Mouse (Mus musculus) stomach, embryonic 15.5 days (tissue): ENCODE data around the gene Mfap3l. TPM values are rescaled to one million over a fixed set of nuclear protein-coding genes. Genes with fewer than 3 reads are reported as not detected.
A peak's percentile ranks its signal among the peaks of the same experiment; 100 is the strongest.

Experiments used
- ATAC-seq: fragments of 200-750 bp; cut with Nextera tagmentation; 2 replicates; pipeline ENCODE4 v1.8.0; 2017; ENCODE audit warnings: low read depth, moderate number of reproducible peaks, moderate TSS enrichment; ENCODE audit not compliant: insufficient read depth, low FRiP score
- H3K27ac ChIP-seq: fragments of 300-500 bp; sonication (generic); 2 replicates; pipeline ENCODE4 v1.5.1; 2015; ENCODE audit warnings: mild to moderate bottlenecking, inconsistent platforms
- H3K27me3 ChIP-seq: fragments of 300-500 bp; sonication (generic); replicated peaks from 2 replicates; pipeline ENCODE4 v1.6.1; 2015; ENCODE audit warnings: inconsistent platforms
- H3K36me3 ChIP-seq: fragments of 300-500 bp; sonication (generic); 2 replicates; pipeline ENCODE4 v1.6.1; 2015; ENCODE audit warnings: inconsistent platforms
- H3K4me1 ChIP-seq: fragments of 300-500 bp; sonication (generic); 2 replicates; pipeline ENCODE4 v1.6.1; 2015; ENCODE audit warnings: inconsistent platforms
- H3K4me2 ChIP-seq: fragments of 300-500 bp; sonication (generic); 2 replicates; pipeline ENCODE4 v1.6.1; 2015; ENCODE audit warnings: mild to moderate bottlenecking, inconsistent platforms
- H3K4me3 ChIP-seq: fragments of 300-500 bp; sonication (generic); replicated peaks from 2 replicates; pipeline ENCODE4 v1.5.1; 2015; ENCODE audit warnings: inconsistent platforms
- H3K9ac ChIP-seq: fragments of 300-500 bp; sonication (generic); 2 replicates; pipeline ENCODE4 v1.6.1; 2015; ENCODE audit warnings: inconsistent platforms
- H3K9me3 ChIP-seq: fragments of 300-500 bp; sonication (generic); 2 replicates; pipeline ENCODE4 v1.6.1; 2016; ENCODE audit warnings: inconsistent platforms
- WGBS: fragments of 180-500 bp; shearing (Covaris S2); methylation state at CpG from one replicate; pipeline ENCODE4 v1.1.7; 2015; 5-methylcytosine and 5-hydroxymethylcytosine counted together
- polyA plus RNA-seq: library from polyadenylated mRNA; unstranded; fragments of >200 nt; fragmentation: Nextera tagmentation; extraction: Ambion mirVana; gene quantifications from 2 replicates; pipeline ENCODE4 v1.2.1, GENCODE M21; 2015

Mfap3l gene
- polyA plus RNA-seq, 1 experiment from 2014 or later = 0.94 TPM

GRCm38 (mm10) chr8:60631504-60631934 is 1.1 kb upstream of the Mfap3l start:
- Histone ChIP-seq H3K9ac (no peak overlapping the region), H3K27ac (no peak overlapping the region), H3K4me3 (peak overlapping the region; percentile 33), H3K4me2 (peak overlapping the region; percentile 96), H3K36me3 (no peaks in the 10 kb centered on the region), H3K27me3 (peaks cover 16% of the 10 kb centered on the region), H3K4me1 (peaks cover 8% of the 10 kb centered on the region), H3K9me3 (no peaks in the 10 kb centered on the region)
- ATAC-seq = 0 out of 2 replicates have a peak, but pooled peaks have one; percentile 5
- 0% methylated on average over 13 of the region's 13 CpGs for WGBS

- Histone ChIP-seq H3K27ac (no peak overlapping the region), H3K4me3 (peak overlapping the region; percentile 55), H3K9me3 (no peaks in the 10 kb centered on the region), H3K4me1 (peaks cover 8% of the 10 kb centered on the region), H3K4me2 (peak overlapping the region; percentile 96), H3K27me3 (peaks cover 16% of the 10 kb centered on the region), H3K9ac (0 out of 2 replicates have a peak overlapping the region, but pooled peaks have one; percentile 10), H3K36me3 (no peaks in the 10 kb centered on the region)
- under 1% methylated on average over 56 of the region's 56 CpGs for WGBS
- ATAC-seq = no peak; the same call in 1 of the 2 replicates
Measured at GRCm38 (mm10) chr8:60632933-60633655, 467 bp downstream of the Mfap3l start.

- 89% methylated on average over 2 of the region's 2 CpGs for WGBS
- H3K4me2 ChIP-seq = no peak overlapping the region
- no peak overlapping the region for H3K27ac ChIP-seq
Measured at GRCm38 (mm10) chr8:60634921-60635320, 2.3 kb downstream of the Mfap3l start.

DNA sequence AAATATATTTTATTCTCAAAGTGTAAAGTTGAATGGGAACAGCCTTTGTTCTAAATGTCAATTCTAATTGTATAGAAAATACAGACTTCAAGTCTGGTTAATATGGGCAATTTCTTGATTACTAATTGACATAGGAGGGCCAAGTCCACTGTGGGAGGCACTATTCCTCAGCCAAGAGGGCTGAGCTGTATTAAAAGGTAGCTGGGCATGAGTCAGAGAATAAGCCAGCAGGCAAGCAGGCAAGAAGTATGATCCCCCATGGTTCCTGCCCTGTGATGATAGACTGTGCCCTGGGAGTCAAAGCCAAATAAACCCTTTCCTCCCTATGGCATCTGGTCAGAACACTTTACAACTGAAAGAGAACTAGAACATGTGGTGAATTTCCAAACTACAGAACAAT is 3.2 kb downstream of the Mfap3l start:
- H3K36me3 ChIP-seq = no peaks in the 10 kb centered on the region
- ATAC-seq = no peak
- H3K4me2 ChIP-seq = no peak overlapping the region

More at GRCm38 (mm10) chr8:60634921-60635320, 2.3 kb downstream of the Mfap3l start:
- no peak overlapping the region for H3K9ac ChIP-seq
- no peaks in the 10 kb centered on the region for H3K36me3 ChIP-seq
- no peak for ATAC-seq
- H3K9me3 ChIP-seq = no peaks in the 10 kb centered on the region
- H3K4me1 ChIP-seq = peaks cover 8% of the 10 kb centered on the region
- H3K27me3 ChIP-seq = peaks cover 14% of the 10 kb centered on the region
- no peak overlapping the region for H3K4me3 ChIP-seq

GRCm38 (mm10) chr8:60640046-60640445 is 7.4 kb downstream of the Mfap3l start:
- no peak overlapping the region for H3K27ac ChIP-seq
- no peak overlapping the region for H3K4me3 ChIP-seq
- WGBS = 87% methylated on average over 17 of the region's 17 CpGs
- H3K27me3 ChIP-seq = no peaks in the 10 kb centered on the region
- no peaks in the 10 kb centered on the region for H3K36me3 ChIP-seq
- H3K9me3 ChIP-seq = no peaks in the 10 kb centered on the region
- no peak overlapping the region for H3K9ac ChIP-seq
- no peak overlapping the region for H3K4me2 ChIP-seq
- ATAC-seq = no peak
- no peaks in the 10 kb centered on the region for H3K4me1 ChIP-seq

More for the DNA sequence above, 3.2 kb downstream of the Mfap3l start:
- Histone ChIP-seq H3K9ac (no peak overlapping the region), H3K27ac (no peak overlapping the region), H3K9me3 (no peaks in the 10 kb centered on the region), H3K4me1 (peaks cover 8% of the 10 kb centered on the region), H3K4me3 (no peak overlapping the region), H3K27me3 (peaks cover 5% of the 10 kb centered on the region; the same call in 1 of the 2 replicates)

DNA sequence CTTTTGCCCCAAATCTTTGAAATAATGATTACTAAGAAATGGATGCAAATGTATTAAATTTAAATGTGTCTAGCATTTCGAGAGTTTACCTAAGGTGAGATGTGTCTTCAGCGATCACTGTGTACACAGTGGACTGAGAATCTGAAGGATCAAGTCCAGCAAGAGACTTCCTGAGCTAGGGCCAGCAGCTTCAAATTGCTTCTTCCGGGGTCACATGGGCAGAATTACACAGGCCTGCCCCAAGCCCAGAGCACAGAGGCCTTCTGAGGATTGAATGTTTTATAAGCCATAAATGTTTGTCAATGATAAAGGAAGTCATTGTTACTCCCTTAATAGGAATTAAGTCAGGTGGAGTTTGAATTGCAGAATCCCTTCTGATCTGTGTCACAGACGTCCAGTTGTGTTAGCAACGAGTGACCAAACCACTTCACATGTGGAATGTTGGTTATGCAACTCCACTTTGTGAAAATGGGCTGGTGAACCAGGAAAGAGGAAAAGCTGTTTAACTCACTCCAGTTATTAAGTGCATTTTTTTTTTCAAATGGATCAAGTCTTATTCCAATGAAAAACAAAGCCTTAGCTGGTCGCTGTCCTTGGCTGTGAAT is 10.9 kb downstream of the Mfap3l start:
- no peaks in the 10 kb centered on the region for H3K4me1 ChIP-seq
- H3K36me3 ChIP-seq = no peaks in the 10 kb centered on the region
- no peaks in the 10 kb centered on the region for H3K27me3 ChIP-seq
- H3K27ac ChIP-seq = no peak overlapping the region
- 71% methylated on average over 6 of the region's 6 CpGs for WGBS
- H3K9me3 ChIP-seq = no peaks in the 10 kb centered on the region
- no peak overlapping the region for H3K4me2 ChIP-seq
- H3K9ac ChIP-seq = no peak overlapping the region
- no peak for ATAC-seq
- no peak overlapping the region for H3K4me3 ChIP-seq

DNA sequence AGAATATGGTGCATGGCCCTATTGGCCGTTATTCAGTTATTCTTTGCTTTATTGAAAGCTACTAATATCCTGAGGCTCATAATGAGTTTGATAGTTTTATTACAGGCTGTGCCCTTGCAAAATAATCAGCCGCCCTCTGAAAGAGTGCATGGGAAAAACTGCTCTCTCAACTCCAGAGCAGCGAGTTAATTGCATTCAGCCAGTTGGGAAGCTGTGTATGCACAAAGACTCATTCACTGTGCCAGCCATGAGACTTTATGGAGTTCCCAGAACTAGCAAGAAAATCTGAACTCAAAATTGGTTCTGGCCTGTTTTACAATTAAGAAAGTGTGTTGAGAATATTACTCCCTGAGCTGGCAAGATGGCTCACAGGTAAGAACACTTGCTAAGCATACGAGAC is 12.5 kb downstream of the Mfap3l start:
- Histone ChIP-seq H3K9ac (no peak overlapping the region), H3K27me3 (no peaks in the 10 kb centered on the region), H3K4me3 (no peak overlapping the region), H3K27ac (no peak overlapping the region), H3K4me1 (no peaks in the 10 kb centered on the region), H3K36me3 (no peaks in the 10 kb centered on the region), H3K4me2 (no peak overlapping the region), H3K9me3 (no peaks in the 10 kb centered on the region)
- WGBS = 81% methylated on average over 4 of the region's 4 CpGs
- ATAC-seq = no peak

DNA sequence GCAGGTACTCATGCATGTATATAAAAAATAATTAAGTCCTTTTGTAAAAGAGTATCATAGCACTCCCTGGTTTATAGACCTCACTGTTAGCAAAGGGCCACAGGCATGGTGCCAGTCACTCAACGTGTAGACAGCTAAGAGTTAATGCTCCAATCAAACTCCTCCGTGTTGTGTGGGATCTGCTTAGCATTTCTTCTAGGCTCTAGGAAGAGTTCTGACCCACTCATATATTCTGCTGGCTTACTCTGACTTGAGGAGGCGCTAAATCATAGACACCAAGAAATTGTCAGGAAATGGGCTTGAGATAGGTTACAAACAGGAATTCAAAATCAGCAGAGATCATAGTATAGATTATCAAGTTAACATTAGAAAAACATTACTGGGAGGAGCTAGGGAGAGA is 13.3 kb downstream of the Mfap3l start:
- H3K27me3 ChIP-seq = no peaks in the 10 kb centered on the region

GRCm38 (mm10) chr8:60647291-60647690 is 14.7 kb downstream of the Mfap3l start:
- no peak overlapping the region for H3K4me2 ChIP-seq
- H3K27me3 ChIP-seq = no peaks in the 10 kb centered on the region
- WGBS = 94% methylated on average over 3 of the region's 3 CpGs
- ATAC-seq = no peak
- no peaks in the 10 kb centered on the region for H3K36me3 ChIP-seq
- no peaks in the 10 kb centered on the region for H3K4me1 ChIP-seq
- no peak overlapping the region for H3K27ac ChIP-seq
- H3K9me3 ChIP-seq = no peaks in the 10 kb centered on the region
- no peak overlapping the region for H3K9ac ChIP-seq
- H3K4me3 ChIP-seq = no peak overlapping the region

More for the DNA sequence above, 13.3 kb downstream of the Mfap3l start:
- WGBS = 84% methylated on average over 3 of the region's 3 CpGs
- ATAC-seq = no peak
- Histone ChIP-seq H3K27ac (no peak overlapping the region), H3K9ac (no peak overlapping the region), H3K36me3 (no peaks in the 10 kb centered on the region), H3K4me3 (no peak overlapping the region), H3K9me3 (no peaks in the 10 kb centered on the region), H3K4me1 (no peaks in the 10 kb centered on the region), H3K4me2 (no peak overlapping the region)

DNA sequence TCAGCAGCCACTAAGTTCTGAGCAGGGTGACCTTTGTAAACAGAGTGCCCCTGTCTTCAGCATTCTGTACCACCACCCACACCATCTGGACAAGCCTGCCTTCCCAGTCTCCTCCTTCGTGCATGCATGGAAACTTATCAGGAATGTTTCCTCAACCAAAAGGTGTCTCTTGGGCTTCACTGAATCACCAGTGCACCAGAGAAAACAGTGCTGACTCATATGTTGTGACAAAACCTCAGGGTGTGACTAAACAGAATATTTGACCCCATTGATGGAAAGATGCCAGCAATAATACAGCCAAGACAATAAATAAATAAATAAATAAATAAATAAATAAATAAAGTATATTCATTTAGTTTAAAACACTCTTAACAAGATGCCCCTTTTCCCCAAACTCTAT is 16.5 kb downstream of the Mfap3l start:
- H3K27ac ChIP-seq = no peak overlapping the region
- H3K9me3 ChIP-seq = no peaks in the 10 kb centered on the region
- 70% methylated on average over 1 of the region's 1 CpGs for WGBS
- H3K4me2 ChIP-seq = no peak overlapping the region
- ATAC-seq = no peak
- H3K9ac ChIP-seq = no peak overlapping the region
- no peaks in the 10 kb centered on the region for H3K4me1 ChIP-seq
- H3K36me3 ChIP-seq = no peaks in the 10 kb centered on the region
- no peaks in the 10 kb centered on the region for H3K27me3 ChIP-seq
- H3K4me3 ChIP-seq = no peak overlapping the region

GRCm38 (mm10) chr8:60650119-60650518 is 17.5 kb downstream of the Mfap3l start:
- no peak overlapping the region for H3K27ac ChIP-seq
- 81% methylated on average over 4 of the region's 4 CpGs for WGBS
- H3K4me3 ChIP-seq = no peak overlapping the region
- H3K4me1 ChIP-seq = no peaks in the 10 kb centered on the region
- H3K4me2 ChIP-seq = no peak overlapping the region
- no peaks in the 10 kb centered on the region for H3K9me3 ChIP-seq
- no peak overlapping the region for H3K9ac ChIP-seq
- H3K36me3 ChIP-seq = no peaks in the 10 kb centered on the region
- no peak for ATAC-seq
- no peaks in the 10 kb centered on the region for H3K27me3 ChIP-seq

DNA sequence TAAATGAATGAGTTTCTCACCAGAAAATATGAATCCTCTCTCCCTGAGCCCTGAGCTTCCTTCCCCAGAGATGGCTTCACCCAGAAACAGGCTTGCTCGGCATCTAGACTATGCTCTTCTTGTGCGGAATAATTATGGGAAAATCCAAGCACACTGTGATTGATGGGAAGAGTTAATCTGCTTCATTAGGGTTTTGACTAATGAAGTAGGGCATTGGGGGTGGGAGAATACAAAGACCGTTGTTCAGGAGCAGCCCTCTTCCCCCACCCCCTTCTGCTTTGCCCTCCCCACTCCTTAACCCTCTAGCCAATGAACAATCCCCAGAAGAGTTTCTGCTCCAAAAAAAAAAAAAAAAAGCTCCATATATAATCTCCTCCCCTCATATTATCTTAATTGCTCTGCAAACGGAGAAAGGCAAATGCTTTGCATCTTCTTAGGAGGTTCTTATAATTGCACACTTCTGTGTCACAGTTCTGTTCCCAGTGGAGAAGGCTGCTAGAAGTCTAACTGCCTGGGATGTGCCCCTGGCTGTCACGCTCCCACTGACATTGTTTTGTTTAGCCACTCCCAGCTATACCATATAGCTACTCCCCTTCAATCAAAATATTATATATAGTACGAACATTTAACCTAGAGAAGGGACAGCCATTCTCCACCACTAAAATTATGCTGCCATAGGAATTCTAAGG is 24.9 kb downstream of the Mfap3l start:
- H3K4me3 ChIP-seq = no peak overlapping the region
- H3K36me3 ChIP-seq = no peaks in the 10 kb centered on the region
- WGBS = 76% methylated on average over 6 of the region's 6 CpGs
- H3K27me3 ChIP-seq = no peaks in the 10 kb centered on the region
- no peaks in the 10 kb centered on the region for H3K4me1 ChIP-seq
- no peak overlapping the region for H3K9ac ChIP-seq
- H3K4me2 ChIP-seq = no peak overlapping the region
- no peak overlapping the region for H3K27ac ChIP-seq
- H3K9me3 ChIP-seq = no peaks in the 10 kb centered on the region
- no peak for ATAC-seq
